Mouse (Mus musculus) bone marrow macrophage, adult 2 months (primary cell): ENCODE results near the gene Dock2.

ENCODE experiments used
- CTCF ChIP-seq: IDR thresholded peaks from 2 replicates; pipeline ENCODE4 v1.5.1; 2012; ENCODE audit warnings: low read depth, mild to moderate bottlenecking, low read length, moderate library complexity
- POLR2A ChIP-seq: IDR thresholded peaks from 2 replicates; pipeline ENCODE4 v1.6.1; 2012; ENCODE audit warnings: mild to moderate bottlenecking, low read depth, low read length, borderline replicate concordance

DNA sequence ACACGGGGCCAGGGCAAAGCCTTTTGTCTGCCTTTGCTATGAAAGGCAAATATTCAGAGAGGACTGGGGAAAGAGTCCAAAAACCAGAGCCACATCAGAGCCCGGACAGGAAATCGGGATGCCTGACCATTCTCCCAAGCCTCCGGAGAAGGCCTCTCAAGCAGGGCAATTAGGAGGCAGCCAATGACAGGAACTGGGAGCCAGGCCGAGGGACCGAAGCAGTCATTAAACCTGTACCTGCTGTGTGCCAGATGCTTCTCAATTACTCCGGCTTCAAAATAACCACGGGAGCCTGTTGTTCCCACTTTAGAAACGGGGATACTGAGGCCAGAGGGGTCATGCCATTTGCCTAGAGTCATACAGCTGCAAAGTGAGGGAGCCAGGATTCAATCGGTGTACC lies 511.7 kb downstream of the Dock2 start:
- no peak for TF ChIP-seq POLR2A
- TF ChIP-seq CTCF, result no peak
